Mouse (Mus musculus): ENCODE data around the gene Srsf2. TPM values are rescaled to one million over a fixed set of nuclear protein-coding genes. Genes with fewer than 3 reads are reported as not detected.
"Not testable (repeated sequence)": the region's sequence is repeated elsewhere in the genome, so short reads cannot be mapped to it uniquely, and the experiment has no call there.

The Srsf2 gene
- total RNA-seq (2021) = 100 to 1,000 TPM; 156 to 162 TPM

GRCm38 (mm10) chr11:116852891-116853511, at the start of gene Srsf2:
Gene Srsf2 (minus strand): TSS chr11:116853094.
- DNase-seq (ENCODE audit: extremely low spot score in 1 of 2, low spot score in 1 of 2) = peak; percentile 96 to 99

GRCm38 (mm10) chr11:116902588-116902987, 49.7 kb upstream of the Srsf2 start:
- not testable (repeated sequence) for DNase-seq (ENCODE audit: extremely low spot score in 1 of 2, low spot score in 1 of 2)

GRCm38 (mm10) chr11:116899247-116899646, 46.4 kb upstream of the Srsf2 start:
- no peak for DNase-seq (ENCODE audit: extremely low spot score in 1 of 2, low spot score in 1 of 2)

- DNase-seq (ENCODE audit: extremely low spot score in 1 of 2, low spot score in 1 of 2) = no peak
These were observed 42.5 kb upstream of the Srsf2 start for GRCm38 (mm10) chr11:116895402-116895801.

- DNase-seq (ENCODE audit: extremely low spot score in 1 of 2, low spot score in 1 of 2) = no peak
These were observed 40.9 kb upstream of the Srsf2 start for GRCm38 (mm10) chr11:116893532-116894442.

GRCm38 (mm10) chr11:116887136-116887535, 34.2 kb upstream of the Srsf2 start:
- DNase-seq (ENCODE audit: extremely low spot score in 1 of 2, low spot score in 1 of 2) = no peak

DNA sequence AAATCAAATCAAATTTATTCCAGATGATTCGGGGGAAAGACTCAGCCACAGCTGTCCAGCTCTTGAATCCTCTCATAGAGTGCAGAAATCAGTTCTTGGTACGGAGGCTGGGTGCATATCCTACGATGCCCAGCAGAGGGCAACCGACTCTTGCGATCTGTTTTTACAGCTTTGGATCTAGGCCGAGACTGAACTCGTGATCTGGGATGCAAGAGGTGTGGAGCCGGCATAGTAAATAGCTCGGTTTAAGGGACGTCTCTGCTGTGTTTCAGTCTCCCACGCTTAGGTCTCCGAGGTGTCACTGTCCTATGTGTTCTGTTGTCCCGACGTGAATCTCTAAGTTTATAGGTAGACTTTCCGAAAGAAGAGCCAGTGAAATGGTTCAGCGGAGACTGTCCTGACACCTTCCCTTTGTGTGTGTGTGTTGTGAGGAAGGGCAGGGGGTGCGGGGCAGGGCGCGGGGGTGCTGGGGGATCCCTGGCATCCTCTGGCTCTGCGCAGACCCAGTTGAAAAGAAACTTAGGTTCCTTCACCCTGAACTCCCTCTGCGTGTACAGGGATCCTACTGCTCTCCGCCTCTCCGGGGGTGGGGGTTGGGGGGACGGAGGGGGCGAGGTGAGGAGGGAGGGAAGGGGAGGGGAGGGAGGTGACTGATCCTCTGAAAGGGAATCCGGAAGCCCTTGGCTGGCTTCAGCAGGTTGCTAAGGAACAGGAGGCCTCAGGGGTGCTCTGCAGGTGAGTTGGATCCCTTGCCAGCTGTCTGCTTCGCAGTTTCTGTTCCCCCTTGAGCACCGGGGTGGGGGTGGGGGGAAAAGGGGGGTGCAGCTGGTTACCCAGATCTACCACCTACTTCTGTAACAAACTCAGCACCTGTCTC, 32.6 kb upstream of the Srsf2 start:
- DNase-seq (ENCODE audit: extremely low spot score in 1 of 2, low spot score in 1 of 2) = peak; percentile 71 to 82

GRCm38 (mm10) chr11:116884061-116884460, 31.2 kb upstream of the Srsf2 start:
- no peak for DNase-seq (ENCODE audit: extremely low spot score in 1 of 2, low spot score in 1 of 2)

GRCm38 (mm10) chr11:116882446-116882845, 29.6 kb upstream of the Srsf2 start:
- DNase-seq (ENCODE audit: extremely low spot score in 1 of 2, low spot score in 1 of 2) = no peak

GRCm38 (mm10) chr11:116881440-116881839, 28.5 kb upstream of the Srsf2 start:
- DNase-seq (ENCODE audit: extremely low spot score in 1 of 2, low spot score in 1 of 2) = no peak

GRCm38 (mm10) chr11:116880839-116881238, 27.9 kb upstream of the Srsf2 start:
- DNase-seq (ENCODE audit: extremely low spot score in 1 of 2, low spot score in 1 of 2) = no peak

- no peak for DNase-seq (ENCODE audit: extremely low spot score in 1 of 2, low spot score in 1 of 2)
These were observed 25.6 kb upstream of the Srsf2 start for GRCm38 (mm10) chr11:116878454-116878853.

- DNase-seq (ENCODE audit: extremely low spot score in 1 of 2, low spot score in 1 of 2) = peak in 1 of 2 experiments; percentile 30
These were observed 21.1 kb upstream of the Srsf2 start for GRCm38 (mm10) chr11:116873987-116874386.

DNA sequence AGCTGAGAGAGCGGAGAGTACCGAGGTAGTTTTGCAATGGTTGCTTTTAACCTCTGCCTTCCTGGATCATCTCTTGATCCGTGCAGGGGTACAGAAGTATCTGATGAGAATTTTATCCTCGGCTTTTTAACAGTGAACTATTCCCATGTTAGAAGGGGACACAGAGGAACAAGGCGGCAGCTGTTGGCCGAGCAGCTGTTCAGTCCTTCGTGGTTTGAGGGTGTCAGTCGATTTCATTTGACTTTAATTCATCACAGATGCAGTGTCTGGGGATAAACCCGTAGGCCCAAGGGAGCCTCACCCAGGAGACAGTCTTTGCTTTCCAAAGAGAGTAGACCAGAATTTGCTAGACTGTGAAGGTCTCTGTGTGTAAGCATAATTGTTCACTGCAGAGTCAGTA, 18.6 kb upstream of the Srsf2 start:
- no peak for DNase-seq (ENCODE audit: extremely low spot score in 1 of 2, low spot score in 1 of 2)

DNA sequence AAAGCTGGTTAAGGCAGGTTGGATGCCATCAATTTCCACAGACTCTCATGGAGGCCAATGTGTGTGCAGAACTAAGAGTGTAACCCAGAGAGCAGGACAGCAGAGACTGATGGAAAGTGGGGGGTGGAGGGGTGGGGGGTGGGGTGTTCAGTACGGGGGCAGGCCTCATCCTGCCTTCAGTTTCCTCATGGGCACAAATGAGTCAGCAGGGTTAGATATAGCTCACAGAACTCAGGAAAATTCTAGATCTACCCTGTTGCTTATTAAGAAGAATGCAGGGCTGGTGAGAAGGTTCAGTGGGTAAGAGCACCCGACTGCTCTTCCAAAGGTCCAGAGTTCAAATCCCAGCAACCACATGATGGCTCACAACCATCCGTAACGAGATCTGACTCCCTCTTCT, 16.7 kb upstream of the Srsf2 start:
- no peak for DNase-seq (ENCODE audit: extremely low spot score in 1 of 2, low spot score in 1 of 2)

DNA sequence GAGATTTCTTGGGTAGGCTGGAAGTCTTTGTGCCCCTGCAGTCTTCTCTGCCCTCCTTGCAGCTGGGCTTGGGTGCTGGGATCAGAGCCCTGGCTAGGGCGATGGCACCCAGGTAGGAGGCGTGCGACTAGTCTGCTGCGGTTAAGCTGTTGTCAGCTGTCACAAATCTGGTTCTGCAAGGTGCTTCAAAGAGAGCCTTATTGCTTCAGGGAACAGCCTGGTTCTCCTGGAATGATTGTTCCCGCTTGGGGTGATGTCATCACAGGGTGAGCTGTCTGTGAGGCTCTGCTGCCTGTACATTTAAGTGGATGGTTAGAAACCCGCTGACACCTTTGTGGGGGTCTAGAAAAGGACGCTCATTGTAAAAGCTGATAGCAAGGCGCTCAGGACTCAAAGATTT, 16.3 kb upstream of the Srsf2 start:
- DNase-seq (ENCODE audit: extremely low spot score in 1 of 2, low spot score in 1 of 2) = no peak

GRCm38 (mm10) chr11:116868129-116868528, 15.2 kb upstream of the Srsf2 start:
- no peak for DNase-seq (ENCODE audit: extremely low spot score in 1 of 2, low spot score in 1 of 2)

DNA sequence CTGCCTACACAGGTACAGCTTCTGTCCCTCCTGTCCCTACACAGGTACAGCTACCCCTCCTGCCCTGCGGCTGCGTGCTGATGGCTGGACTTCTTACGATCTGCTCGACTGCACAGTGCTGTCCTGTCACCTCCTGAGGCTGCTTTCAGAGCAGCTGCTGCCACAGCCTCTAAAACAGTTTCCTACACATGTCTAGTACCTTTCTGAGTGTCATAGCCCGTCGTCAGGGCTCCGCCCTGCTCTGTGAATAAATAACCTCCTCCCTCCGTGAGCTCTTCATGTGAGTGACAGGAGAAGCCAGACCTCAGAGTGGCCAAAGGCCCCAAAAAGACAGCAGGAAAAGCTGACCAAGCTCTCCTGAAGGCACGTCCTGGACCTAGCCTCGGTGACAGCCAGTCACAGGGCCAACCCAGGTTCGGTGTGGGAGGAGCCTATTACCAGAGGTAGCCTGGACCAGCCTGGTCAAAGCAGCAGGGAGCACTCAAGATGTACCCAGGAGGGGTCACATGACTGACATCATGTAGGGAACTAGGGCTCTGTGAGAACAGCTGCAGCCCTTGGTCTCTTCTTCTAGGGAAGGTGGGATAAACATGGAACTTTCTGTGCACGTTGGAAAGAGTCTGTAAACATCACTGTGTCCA, 13.2 kb upstream of the Srsf2 start:
- DNase-seq (ENCODE audit: extremely low spot score in 1 of 2, low spot score in 1 of 2) = no peak

- DNase-seq (ENCODE audit: extremely low spot score in 1 of 2, low spot score in 1 of 2) = no peak
These were observed 11.6 kb upstream of the Srsf2 start for GRCm38 (mm10) chr11:116864444-116864843.

DNA sequence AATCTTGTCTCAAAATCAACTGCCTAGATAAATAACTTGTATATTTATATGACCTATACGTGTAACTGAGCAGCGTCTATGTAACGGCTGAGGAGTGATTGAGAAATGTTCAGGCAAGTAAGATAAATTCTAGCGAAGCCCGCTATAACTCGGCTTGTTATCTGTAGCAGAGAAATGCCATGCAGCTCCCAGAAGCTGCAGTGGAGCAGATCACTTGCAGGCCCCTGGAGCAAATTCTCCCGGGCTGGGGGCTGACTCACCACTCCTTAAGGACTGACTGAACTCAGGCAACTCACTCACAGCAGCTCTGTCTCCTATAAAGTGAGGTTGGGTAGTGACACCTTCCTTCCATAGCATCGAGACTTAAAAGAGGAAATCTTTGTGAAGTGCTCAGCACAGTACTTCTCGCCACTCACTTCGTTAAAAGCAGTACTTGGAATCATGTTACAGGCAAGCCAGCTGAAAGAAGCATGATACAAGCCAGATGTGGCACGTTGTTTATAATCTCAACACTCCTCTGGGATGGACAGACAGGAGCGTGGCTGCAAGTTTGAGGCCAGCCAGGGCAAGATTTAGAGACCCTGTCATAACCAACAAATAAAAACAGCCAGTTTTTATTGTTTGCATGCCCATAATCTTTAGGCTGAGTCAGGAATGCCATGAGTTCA, 4.4 kb upstream of the Srsf2 start:
- no peak for DNase-seq (ENCODE audit: extremely low spot score in 1 of 2, low spot score in 1 of 2)

Data from layer of hippocampus, postnatal 25 days (tissue).